Mouse (Mus musculus): Measurements from ENCODE around the gene Hcrt. TPM values are rescaled to one million over a fixed set of nuclear protein-coding genes. Genes with fewer than 3 reads are reported as not detected.

Gene Hcrt
- polyA plus RNA-seq, 1 experiment from 2014 or later = 0.42 TPM

DNA sequence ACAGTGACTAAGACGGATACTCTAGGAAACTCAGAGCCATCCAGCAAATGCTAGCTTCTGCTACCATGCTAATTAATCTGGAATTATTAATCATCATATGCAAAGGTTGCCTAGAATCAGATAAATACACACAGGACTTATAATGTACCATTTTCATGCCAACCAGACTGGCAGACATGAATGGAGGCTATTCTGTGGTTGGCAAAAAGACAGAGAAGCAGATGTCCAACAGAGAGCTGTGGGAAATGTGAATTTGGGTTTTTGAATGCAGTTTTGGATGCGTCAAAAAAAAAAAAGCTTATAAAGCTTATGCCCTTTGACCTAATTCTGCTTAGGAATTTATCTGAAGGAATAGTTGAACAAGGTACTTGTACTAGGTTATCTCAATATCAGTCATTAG lies 23.0 kb upstream of the Hcrt start:
- Histone ChIP-seq H3K4me1 (replicated peaks) (no peaks in the 10 kb centered on the region), H3K9me3 (no peaks in the 10 kb centered on the region), H3K4me2 (no peak overlapping the region), H3K36me3 (peaks cover 81% of the 10 kb centered on the region), H3K27ac (no peak overlapping the region), H3K27me3 (no peaks in the 10 kb centered on the region), H3K9ac (no peak overlapping the region), H3K4me3 (no peak overlapping the region)
- 94% methylated on average over 2 of the region's 2 CpGs for WGBS
- ATAC-seq (ENCODE audit: low FRiP score) = no peak

DNA sequence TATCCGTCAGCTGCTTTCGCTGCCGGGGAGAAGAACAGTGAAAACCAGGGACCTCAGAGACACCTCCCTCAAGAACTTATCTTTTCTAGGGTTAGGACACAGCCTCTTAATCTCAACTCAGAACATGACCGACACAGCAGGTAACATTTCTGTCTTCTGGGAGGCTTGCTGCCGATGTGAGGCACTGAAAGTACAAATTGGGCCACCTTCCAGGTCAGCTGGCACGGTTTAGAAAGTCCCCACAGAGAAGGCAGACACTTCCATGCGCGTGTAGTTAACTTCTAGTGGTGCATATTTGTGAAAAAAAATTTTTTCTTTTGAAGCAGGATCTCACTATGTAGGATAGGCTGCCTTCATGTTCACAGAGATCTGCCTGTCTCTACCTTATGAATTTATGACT lies 21.6 kb upstream of the Hcrt start:
- Histone ChIP-seq H3K4me2 (no peak overlapping the region), H3K4me1 (replicated peaks) (no peaks in the 10 kb centered on the region), H3K27ac (no peak overlapping the region), H3K9ac (no peak overlapping the region), H3K9me3 (no peaks in the 10 kb centered on the region), H3K36me3 (peaks cover 82% of the 10 kb centered on the region), H3K27me3 (no peaks in the 10 kb centered on the region), H3K4me3 (no peak overlapping the region)
- ATAC-seq (ENCODE audit: low FRiP score) = no peak
- 89% methylated on average over 8 of the region's 8 CpGs for WGBS

DNA sequence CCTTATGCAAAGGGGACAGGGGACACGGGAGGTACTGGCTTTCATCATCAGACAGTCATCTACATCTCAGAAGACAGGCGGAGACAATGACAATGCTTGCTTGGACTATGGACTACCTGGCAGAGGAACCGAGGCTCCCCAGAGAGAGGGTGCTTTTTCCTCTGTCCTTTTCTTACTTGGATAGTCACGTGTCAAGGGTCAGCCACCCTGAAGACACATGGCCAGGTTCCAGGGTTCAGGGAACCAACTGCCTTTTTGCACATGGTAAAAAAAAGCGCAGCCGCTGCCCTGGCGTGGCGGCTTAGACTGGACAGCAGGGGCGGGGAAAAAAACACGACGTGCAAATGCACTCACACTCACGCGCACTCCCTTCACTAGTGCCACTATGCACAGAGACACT lies 19.8 kb upstream of the Hcrt start:
- Histone ChIP-seq H3K4me2 (no peak overlapping the region), H3K9me3 (no peaks in the 10 kb centered on the region), H3K36me3 (peaks cover 74% of the 10 kb centered on the region), H3K27me3 (no peaks in the 10 kb centered on the region), H3K4me1 (replicated peaks) (no peaks in the 10 kb centered on the region), H3K4me3 (no peak overlapping the region), H3K27ac (no peak overlapping the region), H3K9ac (no peak overlapping the region)
- WGBS = 90% methylated on average over 13 of the region's 13 CpGs
- ATAC-seq (ENCODE audit: low FRiP score) = no peak

DNA sequence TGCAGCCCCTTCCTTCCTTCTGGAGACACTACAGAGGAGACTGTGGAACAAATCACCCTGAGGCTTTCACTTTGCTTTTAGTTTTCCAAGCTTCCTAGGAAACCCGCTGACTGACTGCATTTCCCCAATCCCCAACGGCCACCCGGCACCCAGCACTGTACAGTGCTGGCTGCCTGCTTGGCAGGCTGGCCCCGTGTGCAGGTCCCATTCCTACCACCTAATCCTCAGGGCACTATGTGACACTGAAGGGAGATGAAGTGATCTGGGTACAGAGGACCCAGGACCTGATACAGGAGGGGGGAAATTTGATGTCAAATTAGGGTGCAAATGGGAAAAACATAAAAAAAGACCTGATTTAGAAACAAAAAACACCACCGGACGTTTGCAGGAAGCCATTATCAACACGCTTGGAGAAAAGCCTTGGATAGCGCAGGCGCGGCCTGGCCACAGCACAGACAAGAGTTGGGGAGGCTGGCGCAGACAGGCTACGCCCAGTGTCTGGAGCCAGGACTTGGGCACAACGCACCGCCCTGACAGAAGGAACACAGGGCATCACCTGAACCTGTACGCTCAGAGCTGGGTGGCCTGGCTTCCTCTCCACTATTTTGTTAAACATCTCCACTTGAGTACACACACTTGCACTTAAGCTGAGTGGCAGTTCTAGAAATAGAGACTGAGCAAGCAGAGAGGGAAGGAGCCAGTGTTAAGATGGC lies 19.2 kb upstream of the Hcrt start:
- peaks cover 67% of the 10 kb centered on the region for H3K36me3 ChIP-seq

DNA sequence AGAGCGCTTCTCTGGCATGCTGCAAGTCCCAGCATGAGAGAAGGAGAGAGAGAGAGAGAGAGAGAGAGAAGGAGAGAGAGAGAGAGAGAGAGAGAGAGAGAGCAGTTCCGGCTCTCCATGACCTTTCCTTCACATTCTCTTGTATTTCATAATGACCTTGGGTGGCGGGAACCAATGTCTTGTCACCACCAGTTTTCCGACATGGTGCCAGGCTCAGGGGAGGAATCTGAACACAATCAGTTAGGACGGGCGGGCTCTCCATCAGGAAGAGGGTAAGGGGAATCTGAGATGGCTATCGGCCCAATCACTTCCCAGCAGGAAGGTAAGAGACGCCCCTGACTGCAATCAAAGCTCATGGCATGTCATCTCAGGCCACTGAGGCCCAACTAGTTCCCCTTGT lies 17.5 kb upstream of the Hcrt start:
- no peak for ATAC-seq (ENCODE audit: low FRiP score)
- H3K4me3 ChIP-seq = no peak overlapping the region
- 84% methylated on average over 8 of the region's 8 CpGs for WGBS
- no peaks in the 10 kb centered on the region for H3K27me3 ChIP-seq
- no peaks in the 10 kb centered on the region for H3K9me3 ChIP-seq
- no peak overlapping the region for H3K4me2 ChIP-seq
- no peak overlapping the region for H3K27ac ChIP-seq
- peaks cover 54% of the 10 kb centered on the region for H3K36me3 ChIP-seq
- no peaks in the 10 kb centered on the region for H3K4me1 ChIP-seq (replicated peaks)
- no peak overlapping the region for H3K9ac ChIP-seq

More for the DNA sequence above, 19.2 kb upstream of the Hcrt start:
- whole genome bisulfite sequencing = 92% methylated on average over 15 of the region's 15 CpGs
- Histone ChIP-seq H3K4me3 (no peak overlapping the region), H3K9me3 (no peaks in the 10 kb centered on the region), H3K4me1 (replicated peaks) (no peaks in the 10 kb centered on the region), H3K27me3 (no peaks in the 10 kb centered on the region), H3K4me2 (no peak overlapping the region), H3K9ac (no peak overlapping the region), H3K27ac (no peak overlapping the region)
- no peak for ATAC-seq (ENCODE audit: low FRiP score)

DNA sequence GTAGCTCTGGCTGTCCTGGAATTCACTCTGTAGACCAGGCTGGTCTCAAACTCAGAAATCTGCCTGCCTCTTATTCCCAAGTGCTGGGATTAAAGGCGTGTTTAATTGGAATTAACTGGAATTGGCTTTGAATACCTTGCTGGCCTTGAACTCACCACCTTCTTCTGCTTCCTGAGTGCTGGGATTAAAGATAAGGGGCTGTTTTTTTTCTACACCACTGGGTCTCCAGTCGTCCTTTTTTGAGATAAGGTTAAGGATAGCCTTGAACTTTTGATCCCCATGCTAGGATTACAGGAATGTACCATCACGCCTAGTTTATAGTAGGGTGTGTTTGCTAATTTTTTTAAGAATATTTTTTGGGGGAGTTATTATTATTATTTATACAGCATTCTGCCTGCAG lies 15.3 kb upstream of the Hcrt start:
- H3K4me1 ChIP-seq (replicated peaks) = no peaks in the 10 kb centered on the region
- H3K9ac ChIP-seq = no peak overlapping the region
- no peak overlapping the region for H3K4me2 ChIP-seq
- H3K27me3 ChIP-seq = no peaks in the 10 kb centered on the region
- WGBS = 81% methylated on average over 3 of the region's 3 CpGs
- no peak for ATAC-seq (ENCODE audit: low FRiP score)
- no peak overlapping the region for H3K4me3 ChIP-seq
- H3K27ac ChIP-seq = no peak overlapping the region
- H3K36me3 ChIP-seq = peaks cover 38% of the 10 kb centered on the region
- H3K9me3 ChIP-seq = no peaks in the 10 kb centered on the region

DNA sequence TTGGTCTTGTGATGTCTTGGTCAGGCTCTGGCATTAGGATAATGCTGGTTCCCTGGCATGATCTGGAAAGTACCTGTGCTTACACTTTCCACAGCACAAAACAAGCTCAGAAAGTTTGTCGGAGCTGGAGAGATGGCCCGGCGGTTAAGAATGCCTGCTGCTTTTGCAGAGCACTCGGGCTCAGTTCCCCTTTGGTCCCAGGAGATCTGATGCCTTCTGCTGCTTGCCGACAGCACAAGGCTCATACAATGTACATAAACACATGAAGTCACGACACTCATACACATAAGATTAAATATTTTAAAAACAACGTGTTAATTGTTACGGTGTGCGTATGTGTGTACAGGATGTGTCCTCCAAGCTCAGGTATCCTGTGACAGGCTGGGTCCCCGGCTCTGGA lies 13.2 kb upstream of the Hcrt start:
- Histone ChIP-seq H3K4me3 (no peak overlapping the region), H3K9me3 (no peaks in the 10 kb centered on the region), H3K9ac (no peak overlapping the region), H3K27ac (no peak overlapping the region), H3K4me1 (replicated peaks) (no peaks in the 10 kb centered on the region; the same call in 1 of the 2 replicates), H3K27me3 (no peaks in the 10 kb centered on the region), H3K4me2 (no peak overlapping the region), H3K36me3 (peaks cover 17% of the 10 kb centered on the region)
- ATAC-seq (ENCODE audit: low FRiP score) = no peak
- WGBS = 80% methylated on average over 10 of the region's 10 CpGs

DNA sequence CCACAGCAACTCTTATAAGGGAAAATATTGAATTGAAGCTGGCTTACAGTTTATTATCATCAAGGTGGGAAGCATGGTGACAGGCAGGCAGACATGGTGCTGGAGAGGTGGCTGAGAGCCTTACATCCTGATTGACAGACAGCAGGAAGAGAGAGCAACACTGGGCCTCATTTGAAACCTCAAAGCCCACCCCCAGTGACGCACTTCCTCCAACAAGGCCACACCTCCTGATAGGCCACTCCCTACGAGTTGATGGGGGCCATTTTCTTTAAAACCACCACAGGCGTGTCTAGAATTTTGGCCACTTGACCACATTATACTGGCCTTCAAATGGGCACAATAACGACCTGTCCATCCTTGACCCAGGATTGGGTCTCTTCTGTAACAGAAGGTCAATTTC lies 11.5 kb upstream of the Hcrt start:
- peaks cover 5% of the 10 kb centered on the region for H3K36me3 ChIP-seq
- H3K9me3 ChIP-seq = no peaks in the 10 kb centered on the region
- no peak overlapping the region for H3K4me3 ChIP-seq
- no peaks in the 10 kb centered on the region for H3K27me3 ChIP-seq
- H3K4me1 ChIP-seq (replicated peaks) = peaks cover 5% of the 10 kb centered on the region
- H3K9ac ChIP-seq = no peak overlapping the region
- WGBS = 82% methylated on average over 4 of the region's 4 CpGs
- ATAC-seq (ENCODE audit: low FRiP score) = no peak
- H3K4me2 ChIP-seq = no peak overlapping the region
- H3K27ac ChIP-seq = no peak overlapping the region

DNA sequence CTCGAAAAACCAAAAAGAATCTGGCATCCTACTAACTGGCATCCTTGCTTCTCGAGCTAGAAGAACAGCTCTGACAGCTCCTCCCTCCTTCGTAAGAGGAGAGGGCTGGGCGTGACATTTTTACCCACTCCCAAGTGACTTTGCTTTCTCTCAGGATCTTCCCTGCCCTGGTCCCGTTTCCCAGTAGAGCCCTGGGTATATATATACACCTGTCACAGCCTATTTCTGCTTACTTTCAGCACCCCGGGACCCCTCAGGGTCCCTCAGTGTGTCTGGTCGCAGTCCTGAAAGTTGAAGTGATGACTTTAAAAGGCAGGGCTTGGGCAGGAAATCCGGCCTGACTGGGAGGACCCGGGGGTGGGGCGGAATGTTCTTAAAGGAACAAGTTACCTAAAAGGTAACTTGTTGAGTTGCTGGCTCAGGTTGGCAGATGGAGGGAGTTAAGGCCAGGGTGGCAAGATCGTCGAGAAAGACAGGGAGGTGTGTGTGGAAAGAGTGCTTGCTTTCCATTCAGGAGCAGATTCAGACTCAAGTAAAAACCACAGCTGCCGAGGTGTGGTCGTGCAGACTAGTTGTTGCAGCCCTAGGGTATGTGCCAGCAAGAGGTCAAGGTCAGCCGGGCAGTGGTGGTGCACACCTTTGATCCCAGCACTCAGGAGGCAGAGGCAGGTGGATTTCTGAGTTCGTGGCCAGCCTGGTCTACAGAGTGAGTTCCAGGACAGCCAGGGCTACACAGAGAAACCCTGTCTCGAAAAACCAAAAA lies 8.1 kb upstream of the Hcrt start, which contains the start of gene Ghdc:
TSS of gene Ghdc (minus strand) at position 312 of the 763 bp plus-strand sequence.
- Histone ChIP-seq H3K9me3 (no peaks in the 10 kb centered on the region), H3K9ac (peak within 1 kb of the TSS; percentile 58; the same call in 1 of the 2 replicates), H3K27ac (no peak within 1 kb of the TSS), H3K36me3 (no peaks in the 10 kb centered on the region), H3K4me2 (peak within 1 kb of the TSS; percentile 49), H3K27me3 (no peaks in the 10 kb centered on the region), H3K4me1 (replicated peaks) (peaks cover 5% of the 10 kb centered on the region), H3K4me3 (peak within 1 kb of the TSS; percentile 47)
- ATAC-seq (ENCODE audit: low FRiP score) = no peak; the same call in 1 of the 2 replicates
- 29% methylated on average over 17 of the region's 17 CpGs for WGBS

DNA sequence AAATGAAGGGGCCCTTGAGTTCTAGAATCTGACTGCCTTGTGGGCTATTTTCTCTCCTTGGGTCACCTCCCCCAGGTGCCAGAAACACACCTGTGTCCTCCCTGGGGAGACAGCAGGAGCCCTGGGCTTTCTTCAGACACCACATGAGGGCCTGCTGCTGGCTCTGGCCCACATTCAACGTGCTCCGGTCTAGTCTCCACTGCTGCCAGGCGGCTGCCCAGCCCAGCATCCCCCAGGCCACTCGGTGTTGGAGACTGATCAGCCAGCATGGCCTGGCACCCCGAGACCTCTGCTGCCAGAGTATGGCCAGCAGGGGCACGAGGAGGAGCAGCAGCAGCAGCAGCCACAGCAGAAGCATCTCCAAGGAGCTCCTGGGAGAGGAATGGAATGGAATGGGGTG lies 7.2 kb upstream of the Hcrt start:
- Histone ChIP-seq H3K4me3 (peak overlapping the region; percentile 47), H3K36me3 (no peaks in the 10 kb centered on the region), H3K4me2 (peak overlapping the region; percentile 49), H3K27ac (no peak overlapping the region), H3K4me1 (replicated peaks) (peaks cover 5% of the 10 kb centered on the region), H3K27me3 (no peaks in the 10 kb centered on the region), H3K9ac (0 out of 2 replicates have a peak overlapping the region, but pooled peaks have one; percentile 39), H3K9me3 (no peaks in the 10 kb centered on the region)
- ATAC-seq (ENCODE audit: low FRiP score) = no peak
- WGBS = 59% methylated on average over 6 of the region's 6 CpGs

DNA sequence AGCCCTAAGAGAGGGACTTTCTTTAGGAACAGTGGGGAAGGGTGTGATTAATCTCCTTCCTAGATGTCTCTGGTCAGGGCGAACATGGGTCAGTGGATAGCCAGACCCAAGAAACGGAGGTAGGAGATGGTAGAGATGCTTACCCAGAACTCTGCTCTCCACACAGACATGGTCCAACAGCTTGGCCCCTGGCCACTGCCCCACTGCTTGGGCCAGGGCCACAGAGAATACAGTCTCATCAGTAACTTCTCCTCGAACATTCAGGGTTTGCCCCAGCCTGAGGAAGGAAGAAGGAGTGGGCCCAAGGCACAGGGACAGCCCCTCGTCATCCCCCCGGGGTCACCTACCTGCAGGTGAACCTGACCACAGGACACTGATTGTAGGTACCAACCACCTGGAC lies 5.1 kb upstream of the Hcrt start:
- Histone ChIP-seq H3K27me3 (0 out of 2 replicates have a peak, but pooled peaks cover 2% of the 10 kb centered on the region), H3K4me2 (no peak overlapping the region), H3K4me3 (no peak overlapping the region), H3K36me3 (no peaks in the 10 kb centered on the region), H3K9ac (no peak overlapping the region), H3K9me3 (no peaks in the 10 kb centered on the region), H3K4me1 (replicated peaks) (peaks cover 5% of the 10 kb centered on the region), H3K27ac (no peak overlapping the region)
- 87% methylated on average over 5 of the region's 5 CpGs for WGBS
- ATAC-seq (ENCODE audit: low FRiP score) = no peak

DNA sequence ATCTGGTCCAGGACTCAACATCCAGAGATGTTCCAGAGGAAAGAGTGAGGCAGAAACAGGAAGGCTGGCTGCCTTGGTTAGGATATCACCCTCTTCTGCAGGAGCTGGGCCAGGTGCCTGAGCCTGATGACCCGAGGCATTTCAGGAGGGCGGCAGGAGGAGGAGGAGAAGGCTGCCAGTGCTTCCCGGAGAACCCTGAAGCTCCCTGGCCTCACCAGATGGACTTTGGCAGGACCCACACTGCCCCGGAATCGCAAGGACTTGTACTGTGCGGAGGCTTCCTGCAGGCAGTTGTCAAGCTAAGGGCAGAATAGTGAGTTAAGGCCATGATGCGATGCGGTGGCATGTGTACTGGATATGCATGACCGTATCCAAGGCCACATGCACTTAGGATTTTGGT lies 4.0 kb upstream of the Hcrt start:
- Histone ChIP-seq H3K4me1 (replicated peaks) (peaks cover 10% of the 10 kb centered on the region), H3K27me3 (0 out of 2 replicates have a peak, but pooled peaks cover 7% of the 10 kb centered on the region), H3K9me3 (no peaks in the 10 kb centered on the region), H3K9ac (no peak overlapping the region), H3K27ac (no peak overlapping the region), H3K36me3 (no peaks in the 10 kb centered on the region), H3K4me3 (no peak overlapping the region), H3K4me2 (no peak overlapping the region)
- no peak for ATAC-seq (ENCODE audit: low FRiP score)
- 78% methylated on average over 9 of the region's 9 CpGs for WGBS

Measured in hindbrain, embryonic 13.5 days (tissue).